Mouse (Mus musculus) midbrain, embryonic 16.5 days (tissue): ENCODE data around the gene Gm27021. TPM values are rescaled to one million over a fixed set of nuclear protein-coding genes. Genes with fewer than 3 reads are reported as not detected.

Experiments
- ATAC-seq: fragments of 200-750 bp; cut with Nextera tagmentation; 2 replicates; pipeline ENCODE4 v1.8.0; 2017; ENCODE audit warnings: moderate TSS enrichment
- H3K27ac ChIP-seq: fragments of 300-500 bp; sonication (generic); 2 replicates; pipeline ENCODE4 v1.5.1; 2014; ENCODE audit warnings: mild to moderate bottlenecking, low read length, mixed read lengths
- H3K27me3 ChIP-seq: fragments of 300-500 bp; sonication (generic); 2 replicates; pipeline ENCODE4 v1.6.1; 2014; ENCODE audit warnings: low read depth, low read length, mixed read lengths; ENCODE audit not compliant: control insufficient read depth, insufficient read depth
- H3K36me3 ChIP-seq: fragments of 300-500 bp; sonication (generic); 2 replicates; pipeline ENCODE4 v1.6.1; 2014; ENCODE audit warnings: mild to moderate bottlenecking, low read length, moderate library complexity, mixed read lengths; ENCODE audit not compliant: control insufficient read depth, insufficient read depth
- H3K4me1 ChIP-seq: fragments of 300-500 bp; sonication (generic); 2 replicates; pipeline ENCODE4 v1.6.1; 2014; ENCODE audit warnings: mild to moderate bottlenecking, low read length, mixed read lengths; ENCODE audit not compliant: control insufficient read depth, insufficient read depth
- H3K4me2 ChIP-seq: fragments of 300-500 bp; sonication (generic); 2 replicates; pipeline ENCODE4 v1.6.1; 2014; ENCODE audit warnings: mild to moderate bottlenecking, low read length, mixed read lengths
- H3K4me3 ChIP-seq: fragments of 300-500 bp; sonication (generic); 2 replicates; pipeline ENCODE4 v1.5.1; 2014; ENCODE audit warnings: low read depth, mild to moderate bottlenecking, low read length, moderate library complexity, mixed read lengths
- H3K9ac ChIP-seq: fragments of 300-500 bp; sonication (generic); 2 replicates; pipeline ENCODE4 v1.6.1; 2014; ENCODE audit warnings: low read depth, low read length, mixed read lengths
- H3K9me3 ChIP-seq: fragments of 300-500 bp; sonication (generic); replicated peaks from 2 replicates; pipeline ENCODE4 v1.6.1; 2014; ENCODE audit warnings: mild to moderate bottlenecking, low read length, mixed read lengths; ENCODE audit not compliant: control insufficient read depth, poor library complexity, severe bottlenecking
- WGBS: fragments of 180-500 bp; shearing (Covaris S2); extraction: QIAGEN DNeasy Blood & Tissue Kit; methylation state at CpG from one replicate; pipeline ENCODE4 v1.1.7; 2014; 5-methylcytosine and 5-hydroxymethylcytosine counted together
- polyA plus RNA-seq: library from polyadenylated mRNA; unstranded; fragments of >200 nt; fragmentation: Nextera tagmentation; extraction: Ambion mirVana; gene quantifications from 2 replicates; pipeline ENCODE4 v1.2.1, GENCODE M21; 2015

Gm27021 gene
- polyA plus RNA-seq, 1 experiment from 2014 or later = 5.6 TPM

DNA sequence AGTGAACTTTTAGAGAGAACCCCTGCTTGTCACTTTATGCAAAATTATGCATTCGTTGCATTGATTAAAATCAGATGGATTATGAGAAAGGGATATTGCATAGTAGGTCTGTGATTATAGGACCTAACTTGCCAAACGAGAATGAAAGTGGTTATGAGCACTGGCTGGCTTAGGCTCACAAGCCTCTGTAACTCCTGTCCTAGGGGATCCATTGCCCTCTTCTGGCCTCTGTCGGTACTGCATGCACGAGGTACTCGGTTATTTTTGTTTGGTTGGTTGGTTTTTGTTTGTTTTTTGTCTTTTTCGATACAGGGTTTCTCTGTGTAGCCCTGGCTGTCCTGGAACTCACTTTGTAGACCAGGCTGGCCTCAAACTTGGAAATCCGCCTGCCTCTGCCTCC, 60.0 kb downstream of the Gm27021 start:
- Histone ChIP-seq H3K9me3 (no peaks in the 10 kb centered on the region), H3K4me1 (peaks cover 1% of the 10 kb centered on the region; the same call in 1 of the 2 replicates), H3K27ac (no peak overlapping the region), H3K27me3 (no peaks in the 10 kb centered on the region), H3K36me3 (no peaks in the 10 kb centered on the region), H3K4me2 (no peak overlapping the region), H3K4me3 (no peak overlapping the region), H3K9ac (no peak overlapping the region)
- ATAC-seq = no peak
- WGBS = 13% methylated on average over 7 of the region's 7 CpGs

DNA sequence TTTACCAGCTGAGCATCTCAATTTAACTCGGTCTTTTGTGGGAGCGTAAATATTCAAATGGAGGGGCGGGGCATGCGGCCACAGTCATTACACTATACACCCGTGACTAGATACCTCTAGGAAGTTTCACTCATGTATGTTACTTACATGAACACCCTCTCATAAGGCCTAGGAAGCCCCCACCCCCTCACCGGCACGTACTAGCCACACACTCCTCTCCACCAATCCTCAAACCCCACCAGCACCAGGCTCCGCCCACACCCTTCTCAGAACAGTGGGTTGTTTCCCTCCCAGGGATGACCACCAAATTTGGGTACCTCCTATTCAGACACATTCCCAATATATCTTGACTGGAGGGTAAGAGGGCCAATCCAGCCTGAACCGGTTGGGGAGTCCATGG, 60.4 kb downstream of the Gm27021 start:
- Histone ChIP-seq H3K4me1 (peaks cover 5% of the 10 kb centered on the region; the same call in 1 of the 2 replicates), H3K9me3 (no peaks in the 10 kb centered on the region)
- WGBS = 84% methylated on average over 9 of the region's 9 CpGs

DNA sequence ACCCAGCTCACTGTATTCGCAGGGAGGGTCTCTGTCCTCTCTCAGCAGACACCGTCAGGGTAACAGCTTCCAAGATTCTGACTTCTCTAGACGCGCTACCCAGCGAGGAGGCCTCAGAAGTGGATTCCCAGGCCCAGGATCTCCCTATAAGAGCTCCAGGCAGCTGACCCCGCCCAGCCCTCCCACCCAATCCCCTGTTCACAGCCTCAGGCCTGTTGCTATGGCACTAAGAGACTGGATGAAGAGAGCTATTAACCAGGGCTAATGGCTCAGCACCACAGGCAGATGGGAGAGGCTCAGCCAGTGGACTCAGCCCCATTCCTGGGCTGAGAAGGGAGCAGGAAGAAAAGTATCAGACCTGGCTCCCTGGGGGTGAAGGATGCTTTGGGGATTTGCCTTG, 65.2 kb downstream of the Gm27021 start:
- 0 out of 2 replicates have a peak, but pooled peaks have one; percentile 8 for ATAC-seq

More for the DNA sequence above, 60.4 kb downstream of the Gm27021 start:
- Histone ChIP-seq H3K36me3 (no peaks in the 10 kb centered on the region), H3K4me3 (no peak overlapping the region), H3K27ac (no peak overlapping the region), H3K9ac (no peak overlapping the region), H3K27me3 (no peaks in the 10 kb centered on the region), H3K4me2 (no peak overlapping the region)
- 0 out of 2 replicates have a peak, but pooled peaks have one; percentile 18 for ATAC-seq

DNA sequence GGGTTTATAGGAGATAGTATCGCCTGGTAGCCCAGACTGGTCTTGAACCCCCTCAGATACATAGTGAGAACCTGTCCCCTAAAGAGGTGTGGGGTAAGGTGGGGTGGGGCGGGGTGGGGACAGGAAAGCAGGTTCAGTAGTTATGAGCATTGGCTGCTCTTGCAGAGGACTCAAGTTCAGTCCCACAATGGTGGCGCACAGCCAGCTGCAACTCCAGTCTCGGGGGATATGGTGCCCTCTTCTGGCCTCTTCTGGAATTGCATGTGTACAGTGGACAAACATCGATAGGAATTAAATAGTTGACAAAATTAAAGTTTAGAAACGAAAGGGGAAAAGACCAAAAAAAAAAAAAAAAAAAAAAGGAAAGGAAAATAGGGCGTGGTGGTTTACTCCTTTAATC, 68.4 kb downstream of the Gm27021 start:
- Histone ChIP-seq H3K27ac (no peak overlapping the region), H3K27me3 (no peaks in the 10 kb centered on the region), H3K4me1 (peaks cover 6% of the 10 kb centered on the region; the same call in 1 of the 2 replicates), H3K9me3 (no peaks in the 10 kb centered on the region), H3K4me3 (no peak overlapping the region), H3K9ac (no peak overlapping the region), H3K36me3 (no peaks in the 10 kb centered on the region), H3K4me2 (no peak overlapping the region)
- WGBS = 57% methylated on average over 7 of the region's 7 CpGs
- no peak for ATAC-seq

More for the DNA sequence above, 65.2 kb downstream of the Gm27021 start:
- H3K9me3 ChIP-seq = no peaks in the 10 kb centered on the region
- H3K4me2 ChIP-seq = no peak overlapping the region
- H3K36me3 ChIP-seq = no peaks in the 10 kb centered on the region
- no peak overlapping the region for H3K4me3 ChIP-seq
- WGBS = 35% methylated on average over 6 of the region's 6 CpGs
- H3K27ac ChIP-seq = no peak overlapping the region
- H3K27me3 ChIP-seq = no peaks in the 10 kb centered on the region
- H3K9ac ChIP-seq = no peak overlapping the region
- peaks cover 6% of the 10 kb centered on the region; the same call in 1 of the 2 replicates for H3K4me1 ChIP-seq

DNA sequence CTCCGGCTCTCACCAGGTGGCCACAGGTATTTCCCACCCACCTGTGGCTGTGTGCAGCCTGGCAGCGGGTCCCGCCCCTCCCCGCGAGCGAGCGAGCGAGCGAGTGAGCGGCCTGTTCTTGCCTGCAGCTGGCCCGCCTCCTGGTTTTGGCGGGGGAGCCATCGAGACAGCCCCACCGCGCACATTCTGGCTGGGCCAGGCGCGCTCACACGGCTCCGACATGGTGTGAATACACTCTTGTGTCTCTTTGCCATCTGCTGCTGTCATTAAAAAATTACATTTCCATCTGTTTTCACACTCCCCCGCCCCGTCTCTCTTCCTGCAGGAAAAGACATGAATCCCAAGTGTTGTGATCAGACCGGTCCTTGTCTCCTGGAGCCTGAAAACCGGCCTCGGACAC, 69.3 kb downstream of the Gm27021 start:
- H3K9ac ChIP-seq = no peak overlapping the region
- no peak overlapping the region; the same call in 1 of the 2 replicates for H3K4me2 ChIP-seq
- no peaks in the 10 kb centered on the region for H3K27me3 ChIP-seq
- no peak overlapping the region for H3K4me3 ChIP-seq
- H3K27ac ChIP-seq = no peak overlapping the region
- H3K4me1 ChIP-seq = peaks cover 6% of the 10 kb centered on the region; the same call in 1 of the 2 replicates
- ATAC-seq = peak; percentile 38; the same call in 1 of the 2 replicates
- no peaks in the 10 kb centered on the region for H3K9me3 ChIP-seq
- 31% methylated on average over 24 of the region's 24 CpGs for WGBS
- H3K36me3 ChIP-seq = no peaks in the 10 kb centered on the region

DNA sequence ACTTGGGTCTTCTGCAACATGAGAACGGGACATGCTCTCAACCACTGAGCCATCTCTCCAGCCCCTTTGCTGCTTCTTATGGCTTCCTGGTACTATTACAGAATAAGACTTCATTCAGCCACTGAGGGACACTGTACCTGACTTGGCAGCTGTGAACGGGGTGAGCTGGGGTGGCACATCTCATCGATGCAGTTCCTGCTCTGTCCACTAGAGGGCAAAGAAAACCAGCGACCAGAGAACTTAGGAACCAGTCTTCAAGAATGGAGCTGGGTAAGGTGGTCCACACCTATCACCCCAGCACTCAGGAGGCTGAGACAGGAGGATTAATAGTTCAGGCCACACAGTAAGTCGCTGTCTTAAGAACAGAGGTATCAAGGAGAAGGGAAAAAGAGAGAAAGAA, 71.9 kb downstream of the Gm27021 start:
- 13% methylated on average over 5 of the region's 5 CpGs for WGBS
- Histone ChIP-seq H3K36me3 (no peaks in the 10 kb centered on the region), H3K4me3 (no peak overlapping the region), H3K27ac (no peak overlapping the region), H3K4me1 (no peaks in the 10 kb centered on the region), H3K9me3 (no peaks in the 10 kb centered on the region), H3K4me2 (no peak overlapping the region), H3K9ac (no peak overlapping the region), H3K27me3 (no peaks in the 10 kb centered on the region)
- ATAC-seq = no peak

DNA sequence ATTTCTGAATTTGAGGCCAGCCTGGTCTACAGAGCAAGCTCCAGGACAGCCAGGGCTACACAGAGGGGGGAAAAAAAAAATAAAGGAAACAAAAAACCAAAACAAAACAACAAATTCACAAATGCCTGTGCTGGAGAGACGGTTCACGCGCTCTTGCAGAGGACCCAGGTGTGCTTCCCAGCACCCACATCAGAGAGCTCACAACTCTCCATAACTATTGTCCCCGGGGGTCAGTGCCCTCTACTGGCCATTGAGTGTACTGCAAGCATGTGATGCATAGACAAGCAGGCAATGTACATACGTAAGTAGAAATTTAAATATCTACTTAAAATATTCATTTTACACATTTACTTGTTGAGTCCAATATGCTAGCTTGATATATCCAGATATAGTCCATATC, 73.3 kb downstream of the Gm27021 start:
- H3K9ac ChIP-seq = no peak overlapping the region
- 91% methylated on average over 5 of the region's 5 CpGs for WGBS
- H3K27me3 ChIP-seq = no peaks in the 10 kb centered on the region
- H3K4me3 ChIP-seq = no peak overlapping the region
- H3K36me3 ChIP-seq = no peaks in the 10 kb centered on the region
- no peak for ATAC-seq
- H3K9me3 ChIP-seq = no peaks in the 10 kb centered on the region
- H3K4me2 ChIP-seq = no peak overlapping the region
- no peaks in the 10 kb centered on the region for H3K4me1 ChIP-seq
- H3K27ac ChIP-seq = no peak overlapping the region

DNA sequence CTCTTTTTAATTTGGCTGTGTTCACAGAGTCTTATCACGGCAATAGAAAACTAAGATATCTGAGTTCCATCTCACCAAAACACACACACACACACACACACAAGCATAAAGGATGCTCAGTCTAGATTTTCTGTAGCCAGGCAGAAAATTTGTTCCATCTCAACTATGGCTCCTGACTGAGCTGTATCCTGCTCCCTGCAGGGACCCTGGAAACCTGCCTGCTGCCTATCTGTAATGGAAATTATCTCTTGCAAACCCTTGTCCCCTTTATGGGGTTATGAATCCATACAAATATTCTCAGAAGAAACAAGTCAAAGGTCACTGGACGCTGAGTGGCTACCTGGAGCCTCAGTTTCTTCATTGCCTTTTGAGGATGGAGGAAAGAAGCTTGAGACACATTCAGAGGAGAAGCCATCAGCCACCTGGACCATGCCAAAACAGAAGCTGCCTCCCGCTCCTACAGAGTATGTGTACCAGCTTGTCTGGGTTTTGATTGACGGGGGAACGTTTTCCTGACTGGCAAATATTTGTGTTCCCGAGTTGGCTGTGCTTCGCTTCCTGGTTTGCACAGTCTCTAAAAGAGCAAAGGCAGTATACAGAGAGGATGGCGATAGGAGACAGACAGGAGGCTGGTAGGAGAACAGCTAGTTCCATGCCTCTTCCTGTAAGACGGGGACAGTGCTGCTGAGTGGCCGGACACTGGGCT, 76.1 kb downstream of the Gm27021 start:
- H3K9me3 ChIP-seq = no peaks in the 10 kb centered on the region
- H3K27me3 ChIP-seq = no peaks in the 10 kb centered on the region
- WGBS = 79% methylated on average over 10 of the region's 10 CpGs
- H3K4me2 ChIP-seq = no peak overlapping the region
- no peak overlapping the region for H3K4me3 ChIP-seq
- no peaks in the 10 kb centered on the region for H3K36me3 ChIP-seq
- H3K9ac ChIP-seq = no peak overlapping the region
- H3K4me1 ChIP-seq = peaks cover 6% of the 10 kb centered on the region
- ATAC-seq = no peak
- H3K27ac ChIP-seq = no peak overlapping the region

DNA sequence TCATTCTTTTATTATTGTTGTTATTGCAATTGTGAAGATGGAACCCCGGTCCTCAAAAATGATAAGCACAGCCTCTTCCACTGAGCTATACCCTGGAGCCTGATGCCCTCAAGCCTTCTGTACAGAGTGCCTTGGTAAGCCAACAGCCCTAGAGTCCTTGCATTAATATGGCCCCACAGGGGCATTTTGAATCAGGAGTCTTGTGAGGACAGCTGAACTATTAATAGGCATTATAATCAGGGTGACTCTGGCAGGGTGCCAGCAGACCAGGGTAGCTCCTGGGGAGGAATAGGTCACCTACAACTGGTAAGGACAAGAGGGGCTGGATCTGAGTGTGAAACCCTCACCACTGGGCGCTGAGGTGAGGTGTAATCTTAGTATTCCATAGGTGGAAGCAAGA, 78.0 kb downstream of the Gm27021 start:
- Histone ChIP-seq H3K4me1 (peaks cover 6% of the 10 kb centered on the region), H3K9me3 (no peaks in the 10 kb centered on the region), H3K27me3 (no peaks in the 10 kb centered on the region), H3K4me3 (peak overlapping the region; percentile 57), H3K9ac (peak overlapping the region; percentile 54), H3K4me2 (peak overlapping the region; percentile 99), H3K36me3 (no peaks in the 10 kb centered on the region), H3K27ac (no peak overlapping the region)
- ATAC-seq = no peak
- WGBS = 59% methylated on average over 2 of the region's 2 CpGs
